Mouse (Mus musculus): Measurements from ENCODE around the gene Mpp3. TPM values are rescaled to one million over a fixed set of nuclear protein-coding genes. Genes with fewer than 3 reads are reported as not detected.
A peak's percentile ranks its signal among the peaks of the same experiment; 100 is the strongest.

Gene Mpp3
- polyA plus RNA-seq, 1 experiment from 2014 or later = 5.2 TPM

DNA sequence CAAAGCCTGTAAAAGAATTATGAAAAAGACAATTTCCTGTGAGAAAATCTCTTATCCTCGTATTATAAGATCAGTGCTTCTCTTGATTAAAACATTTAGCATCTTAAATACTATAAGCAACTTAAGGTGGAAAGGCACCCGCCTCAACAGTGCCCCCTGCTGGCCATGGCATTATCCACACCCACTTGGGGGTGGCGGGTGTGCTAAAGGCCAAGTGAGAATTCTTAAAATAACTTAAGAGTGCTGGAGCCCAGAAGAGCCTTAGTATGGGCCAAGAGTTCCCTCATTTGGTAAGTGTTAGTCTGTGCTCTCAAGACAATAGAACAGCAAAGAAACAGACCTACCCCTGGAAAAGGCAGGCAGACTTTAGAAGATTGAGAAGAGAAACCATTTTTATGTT, 56.9 kb downstream of the Mpp3 start:
- ChIA-PET CTCF (no interaction called here), POLR2A (no interaction called here)
- in situ Hi-C loops (cut with MboI; ENCODE audit: low pct_unique_long_range_greater_than_20kb) = no loop called here
- ATAC-seq = no peak
- DNase-seq (ENCODE audit: low read depth, low spot score) = no peak
- peaks cover under 1% of the 10 kb centered on the region for H3K27me3 ChIP-seq
- peak; percentile 90 for TF ChIP-seq CTCF (IDR thresholded peaks at IDR 0.05)

DNA sequence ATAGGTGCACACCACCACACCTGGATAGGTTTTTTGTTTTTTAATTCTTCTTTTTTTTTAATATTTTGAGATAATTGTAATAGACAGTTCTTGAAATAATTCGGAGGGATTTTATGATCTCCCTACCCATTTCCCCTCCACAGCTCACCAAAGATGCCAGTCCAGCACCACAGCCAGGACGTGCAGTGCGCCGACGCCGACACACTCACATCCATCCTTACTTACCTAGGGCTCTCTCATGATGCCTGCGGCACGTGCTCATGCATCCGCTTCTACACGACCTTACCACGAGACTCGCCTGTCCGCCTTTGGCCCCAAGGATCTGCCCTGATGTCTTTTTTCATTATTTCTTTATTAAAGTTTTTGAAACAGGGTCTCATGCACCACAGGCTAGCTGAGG, 58.4 kb downstream of the Mpp3 start:
- DNase-seq (ENCODE audit: low read depth, low spot score) = no peak
- H3K27me3 ChIP-seq = peaks cover 3% of the 10 kb centered on the region
- no peak for ATAC-seq
- POLR2A ChIA-PET = interaction anchor here (0.6 to 1.7 kb wide), 2 partner anchors 51 to 156 kb away, joined by 3 to 9 read pairs; no protein-coding TSS in a partner anchor
- in situ Hi-C loops (cut with MboI; ENCODE audit: low pct_unique_long_range_greater_than_20kb) = loop anchor here (5.0 kb wide), 2 partner anchors 48 to 158 kb away; no protein-coding TSS in a partner anchor
- no peak for TF ChIP-seq CTCF (IDR thresholded peaks at IDR 0.05)
- CTCF ChIA-PET = interaction anchor here (1.0 to 4.9 kb wide), 9 partner anchors 9 to 199 kb away, joined by 3 to 61 read pairs (median 13); no protein-coding TSS in a partner anchor

DNA sequence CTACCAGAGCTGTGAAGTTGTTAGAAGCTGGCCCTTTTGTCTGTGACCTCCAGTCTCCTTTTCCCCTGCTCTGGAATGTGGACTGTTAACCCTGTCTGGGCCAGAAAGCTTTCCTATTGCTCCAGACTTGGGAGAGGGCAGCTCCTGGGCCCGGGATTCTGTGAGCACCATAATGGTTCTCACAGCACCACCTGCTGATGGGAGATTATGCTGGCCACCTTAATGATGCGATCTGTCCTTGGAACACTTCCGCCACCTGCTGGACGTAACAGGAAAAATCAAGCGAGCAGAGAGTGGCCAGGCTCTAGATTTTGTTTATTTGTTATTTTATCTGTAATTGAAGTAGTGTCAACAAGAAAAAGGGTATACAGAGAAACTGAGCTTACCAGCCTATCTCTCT, 59.5 kb downstream of the Mpp3 start:
- DNase-seq (ENCODE audit: low read depth, low spot score) (peak; percentile 33), ATAC-seq (peak; percentile 33)
- CTCF ChIA-PET = interaction anchor here (0.6 to 4.9 kb wide), 24 partner anchors 10 to 248 kb away, joined by 3 to 61 read pairs (median 4); partner anchors contain the start of gene Cfap97d1
- in situ Hi-C loops (cut with MboI; ENCODE audit: low pct_unique_long_range_greater_than_20kb) = loop anchor here (5.0 kb wide), 2 partner anchors 46 to 156 kb away; no protein-coding TSS in a partner anchor
- peaks cover 11% of the 10 kb centered on the region for H3K27me3 ChIP-seq
- POLR2A ChIA-PET = interaction anchor here (0.9 to 1.7 kb wide), 3 partner anchors 16 to 53 kb away, joined by 3 to 9 read pairs (median 4); no protein-coding TSS in a partner anchor
- peak; percentile 98 for TF ChIP-seq CTCF (IDR thresholded peaks at IDR 0.05)

DNA sequence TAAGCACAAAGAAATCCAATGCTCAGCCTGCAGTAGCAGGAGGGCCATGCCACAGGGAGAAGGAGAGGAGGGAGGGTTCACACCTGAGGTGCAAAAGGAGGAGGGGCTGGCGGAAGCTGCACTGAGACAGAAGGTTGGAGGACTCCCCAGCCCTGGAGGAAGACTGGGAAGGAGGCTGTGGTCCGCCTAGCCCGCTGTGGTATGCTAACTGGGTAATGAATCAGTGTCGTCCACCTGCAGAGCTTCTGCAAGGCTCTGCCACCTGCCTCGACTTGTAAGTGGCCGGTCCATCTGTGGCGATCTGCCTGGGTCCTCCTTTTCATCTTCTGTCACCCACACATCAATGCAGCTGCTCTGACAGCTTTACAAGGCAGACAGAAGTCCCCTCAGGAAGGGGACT, 60.0 kb downstream of the Mpp3 start:
- ChIA-PET CTCF (interaction anchor here (0.8 to 4.9 kb wide), 21 partner anchors 10 to 248 kb away, joined by 3 to 61 read pairs (median 4); partner anchors contain the start of gene Cfap97d1), POLR2A (interaction anchor here (0.7 to 1.7 kb wide), 4 partner anchors 15 to 52 kb away, joined by 3 to 9 read pairs (median 5); no protein-coding TSS in a partner anchor)
- DNase-seq (ENCODE audit: low read depth, low spot score) (no peak), ATAC-seq (no peak)
- H3K27me3 ChIP-seq = peaks cover 15% of the 10 kb centered on the region
- no peak for TF ChIP-seq CTCF (IDR thresholded peaks at IDR 0.05)
- in situ Hi-C loops (cut with MboI; ENCODE audit: low pct_unique_long_range_greater_than_20kb) = loop anchor here (5.0 kb wide), 2 partner anchors 46 to 156 kb away; no protein-coding TSS in a partner anchor

DNA sequence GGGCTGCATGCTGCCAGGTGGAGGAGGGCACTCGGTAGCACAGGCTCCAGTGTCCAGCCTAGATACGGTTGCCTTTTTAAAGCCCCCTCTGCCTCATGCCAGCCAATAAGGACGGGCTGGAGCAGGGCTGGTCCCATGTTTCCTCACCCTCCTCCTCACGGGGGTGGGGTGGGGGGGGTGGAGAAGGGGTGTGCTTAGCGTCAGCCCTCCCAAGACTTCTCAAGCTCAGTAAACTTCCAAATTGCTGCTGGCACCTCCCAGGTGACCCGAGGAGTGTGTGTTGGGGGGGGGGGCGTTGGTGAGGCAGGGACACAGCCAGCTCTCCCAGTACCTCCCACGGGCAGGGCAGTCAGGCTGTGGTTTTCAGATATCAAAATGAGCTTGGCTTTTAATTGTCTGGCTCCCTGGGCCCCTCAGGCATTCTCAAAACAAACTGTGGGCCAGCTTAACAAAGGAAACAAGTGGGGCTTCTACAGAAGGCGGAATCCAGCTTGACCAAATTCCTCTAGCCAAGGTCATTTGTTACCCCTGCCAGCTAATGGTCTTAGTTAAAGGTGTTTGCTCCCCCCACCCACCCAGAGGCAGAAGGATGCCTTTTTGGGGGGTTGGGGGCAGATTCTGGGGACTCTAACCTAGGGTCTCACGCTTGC, 61.2 kb downstream of the Mpp3 start, which contains the start of gene Sost:
TSS of gene Sost (minus strand) at position 51 of the 650 bp plus-strand sequence.
- TF ChIP-seq CTCF (IDR thresholded peaks at IDR 0.05) = no peak
- in situ Hi-C loops (cut with MboI; ENCODE audit: low pct_unique_long_range_greater_than_20kb) = loop anchor here (5.0 kb wide), 2 partner anchors 45 to 155 kb away; no protein-coding TSS in a partner anchor
- peaks cover 24% of the 10 kb centered on the region for H3K27me3 ChIP-seq
- CTCF ChIA-PET = interaction anchor here (2.7 to 4.9 kb wide), 4 partner anchors 39 to 57 kb away, joined by 14 to 61 read pairs (median 20); no protein-coding TSS in a partner anchor
- POLR2A ChIA-PET = interaction anchor here (0.6 to 0.9 kb wide), 2 partner anchors 40 to 48 kb away, joined by 3 to 6 read pairs; no protein-coding TSS in a partner anchor
- no peak for ATAC-seq
- no peak for DNase-seq (ENCODE audit: low read depth, low spot score)

DNA sequence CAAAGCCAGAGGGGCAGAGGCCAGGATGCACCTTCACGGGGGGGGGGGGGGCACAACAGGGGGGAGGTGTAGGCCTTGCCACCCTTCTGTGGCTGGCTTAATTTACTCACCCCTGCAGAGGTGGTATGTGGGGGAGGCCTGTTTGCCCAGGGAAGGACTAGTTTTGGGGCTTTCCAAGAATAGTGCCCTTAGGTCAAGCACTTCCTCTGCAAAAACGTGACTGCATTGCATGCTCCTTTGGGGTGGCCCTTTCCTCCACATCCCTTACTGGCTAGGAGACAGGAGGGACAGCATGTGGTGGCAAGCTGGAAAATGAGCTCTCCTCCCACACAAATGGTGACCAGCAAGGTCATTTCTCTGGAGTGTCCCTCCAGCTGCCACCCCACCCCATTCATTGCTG, 62.7 kb downstream of the Mpp3 start:
- in situ Hi-C loops (cut with MboI; ENCODE audit: low pct_unique_long_range_greater_than_20kb) = loop anchor here (5.0 kb wide), 2 partner anchors 43 to 153 kb away; no protein-coding TSS in a partner anchor
- TF ChIP-seq CTCF (IDR thresholded peaks at IDR 0.05) = no peak
- POLR2A ChIA-PET = no interaction called here
- DNase-seq (ENCODE audit: low read depth, low spot score) = no peak
- ATAC-seq = no peak
- CTCF ChIA-PET = interaction anchor here (4.9 kb wide), 1 partner anchor 46 kb away, joined by 61 read pairs; no protein-coding TSS in a partner anchor
- H3K27me3 ChIP-seq = peaks cover 39% of the 10 kb centered on the region

DNA sequence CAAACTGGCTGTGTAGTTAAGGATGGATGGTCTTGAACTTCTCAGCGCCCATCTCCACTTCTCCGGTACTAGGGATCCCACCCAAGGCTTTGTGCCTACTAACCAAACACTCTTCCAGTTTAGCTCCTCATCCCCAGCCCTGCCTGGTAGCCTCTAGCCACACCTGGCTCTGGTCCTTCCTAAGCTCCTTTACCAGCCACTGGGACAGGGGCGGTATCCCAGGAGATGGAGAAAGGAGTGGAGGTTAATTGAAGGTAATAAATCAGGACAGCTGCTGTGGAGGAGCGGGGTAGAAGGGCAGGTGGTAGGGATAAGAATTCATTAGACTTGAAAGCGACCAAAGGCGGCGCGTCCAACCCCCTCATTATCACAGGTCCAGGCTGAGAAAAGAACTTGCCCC, 63.6 kb downstream of the Mpp3 start:
- no peak for DNase-seq (ENCODE audit: low read depth, low spot score)
- ChIA-PET POLR2A (interaction anchor here (1.5 kb wide), 1 partner anchor 19 kb away, joined by 4 read pairs; the partner anchor contains the start of gene Cfap97d1), CTCF (interaction anchor here (1.0 to 1.6 kb wide), 3 partner anchors 13 to 46 kb away, joined by 3 to 8 read pairs (median 5); no protein-coding TSS in a partner anchor)
- in situ Hi-C loops (cut with MboI; ENCODE audit: low pct_unique_long_range_greater_than_20kb) = loop anchor here (5.0 kb wide), 2 partner anchors 42 to 152 kb away; no protein-coding TSS in a partner anchor
- peaks cover 40% of the 10 kb centered on the region for H3K27me3 ChIP-seq
- TF ChIP-seq CTCF (IDR thresholded peaks at IDR 0.05) = no peak
- ATAC-seq = no peak

DNA sequence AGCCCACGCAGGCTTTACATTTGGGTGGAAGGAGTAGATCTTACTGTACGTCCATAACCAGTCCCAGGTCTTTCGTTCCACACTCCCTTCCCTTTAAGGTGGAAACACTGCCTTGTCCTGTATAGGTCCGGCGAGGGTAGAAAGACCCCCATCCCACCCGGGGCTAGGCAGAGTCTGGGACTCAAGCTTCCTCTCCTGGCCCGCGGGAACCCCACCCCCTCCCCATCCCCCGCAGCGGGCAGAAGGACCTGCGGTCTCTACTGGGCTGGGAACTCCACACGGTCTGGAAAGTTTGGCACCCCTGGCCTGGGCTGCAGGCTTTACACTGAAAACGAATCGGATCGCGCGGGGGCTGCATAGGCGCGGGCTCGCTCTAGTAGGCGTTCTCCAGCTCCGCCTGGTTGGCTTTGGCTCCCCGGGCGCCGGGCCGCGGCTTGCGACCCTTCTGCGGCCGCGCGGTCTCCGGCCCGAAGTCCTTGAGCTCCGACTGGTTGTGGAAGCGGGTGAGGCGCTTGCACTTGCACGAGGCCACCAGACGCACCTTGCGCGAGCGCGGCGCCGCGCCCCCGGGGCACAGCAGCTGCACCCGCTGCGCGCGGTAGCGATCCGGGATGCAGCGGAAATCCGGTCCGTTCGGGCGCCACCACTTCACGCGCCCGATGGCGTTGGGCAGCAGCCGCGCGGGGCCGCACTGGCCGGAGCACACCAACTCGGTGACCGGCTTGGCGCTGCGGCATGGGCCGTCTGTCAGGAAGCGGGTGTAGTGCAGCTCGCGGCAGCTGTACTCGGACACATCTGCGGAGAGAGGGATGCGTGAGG, 64.6 kb downstream of the Mpp3 start:
- ChIA-PET POLR2A (interaction anchor here (0.7 to 1.5 kb wide), 2 partner anchors 20 to 97 kb away, joined by 4 to 6 read pairs; partner anchors contain the start of gene Cfap97d1), CTCF (interaction anchor here (1.0 to 1.6 kb wide), 4 partner anchors 14 to 45 kb away, joined by 3 to 8 read pairs (median 4); no protein-coding TSS in a partner anchor)
- peaks cover 48% of the 10 kb centered on the region for H3K27me3 ChIP-seq
- DNase-seq (ENCODE audit: low read depth, low spot score) = no peak
- TF ChIP-seq CTCF (IDR thresholded peaks at IDR 0.05) = no peak
- in situ Hi-C loops (cut with MboI; ENCODE audit: low pct_unique_long_range_greater_than_20kb) = no loop called here
- no peak for ATAC-seq

DNA sequence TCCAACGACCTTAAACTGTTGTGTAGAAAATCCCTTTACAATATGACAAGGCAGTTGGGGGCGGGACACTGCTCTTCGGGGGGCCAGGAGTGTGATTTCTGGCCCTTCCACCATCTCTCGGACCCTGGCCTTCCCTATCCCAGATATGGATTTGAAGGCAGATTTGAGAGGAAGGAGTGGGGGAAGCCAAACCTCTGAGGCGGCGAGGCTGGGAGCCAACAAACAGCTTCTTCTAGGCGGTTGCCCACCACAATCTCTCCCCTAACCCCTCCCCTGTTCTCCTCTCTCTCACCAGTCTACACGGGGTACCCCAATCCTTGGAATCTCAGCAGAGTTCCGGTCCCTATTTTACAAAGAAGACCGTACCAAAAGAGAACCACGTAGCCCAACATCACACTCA, 65.2 kb downstream of the Mpp3 start:
- peaks cover 48% of the 10 kb centered on the region for H3K27me3 ChIP-seq
- ATAC-seq = no peak
- in situ Hi-C loops (cut with MboI; ENCODE audit: low pct_unique_long_range_greater_than_20kb) = no loop called here

More for the DNA sequence above, 65.2 kb downstream of the Mpp3 start:
- no peak for TF ChIP-seq CTCF (IDR thresholded peaks at IDR 0.05)
- ChIA-PET POLR2A (interaction anchor here (0.6 kb wide), 1 partner anchor 179 kb away, joined by 3 read pairs; no protein-coding TSS in a partner anchor), CTCF (interaction anchor here (1.6 kb wide), 1 partner anchor 44 kb away, joined by 8 read pairs; no protein-coding TSS in a partner anchor)
- no peak for DNase-seq (ENCODE audit: low read depth, low spot score)
